Mouse (Mus musculus) hindbrain, embryonic 16.5 days (tissue): ENCODE results near the gene Gnptab. TPM values are rescaled to one million over a fixed set of nuclear protein-coding genes. Genes with fewer than 3 reads are reported as not detected.

ENCODE experiments used
- ATAC-seq: fragments of 200-750 bp; cut with Nextera tagmentation; 2 replicates; pipeline ENCODE4 v1.8.0; 2017; ENCODE audit warnings: moderate TSS enrichment, moderate library complexity
- H3K27ac ChIP-seq: fragments of 300-500 bp; sonication (generic); 2 replicates; pipeline ENCODE4 v1.5.1; 2014; ENCODE audit warnings: low read depth, mild to moderate bottlenecking, control low read depth, low read length, moderate library complexity
- H3K27me3 ChIP-seq: fragments of 300-500 bp; sonication (generic); replicated peaks from 2 replicates; pipeline ENCODE4 v1.6.1; 2014; ENCODE audit warnings: low read length; ENCODE audit not compliant: control insufficient read depth, insufficient read depth
- H3K36me3 ChIP-seq: fragments of 300-500 bp; sonication (generic); 2 replicates; pipeline ENCODE4 v1.6.1; 2014; ENCODE audit warnings: mild to moderate bottlenecking, low read length, moderate library complexity, mixed read lengths; ENCODE audit not compliant: control insufficient read depth, insufficient read depth
- H3K4me1 ChIP-seq: fragments of 300-500 bp; sonication (generic); 2 replicates; pipeline ENCODE4 v1.6.1; 2014; ENCODE audit warnings: low read depth, low read length; ENCODE audit not compliant: control insufficient read depth, insufficient read depth
- H3K4me2 ChIP-seq: fragments of 300-500 bp; sonication (generic); 2 replicates; pipeline ENCODE4 v1.6.1; 2014; ENCODE audit warnings: mild to moderate bottlenecking, low read length, control low read depth, moderate library complexity
- H3K4me3 ChIP-seq: fragments of 300-500 bp; sonication (generic); 2 replicates; pipeline ENCODE4 v1.5.1; 2014; ENCODE audit warnings: mild to moderate bottlenecking, low read length, control low read depth, moderate library complexity
- H3K9ac ChIP-seq: fragments of 300-500 bp; sonication (generic); 2 replicates; pipeline ENCODE4 v1.6.1; 2014; ENCODE audit warnings: low read depth, mild to moderate bottlenecking, control low read depth, low read length, moderate library complexity
- H3K9me3 ChIP-seq: fragments of 300-500 bp; sonication (generic); 2 replicates; pipeline ENCODE4 v1.6.1; 2014; ENCODE audit warnings: mild to moderate bottlenecking, low read length, moderate library complexity; ENCODE audit not compliant: control insufficient read depth
- whole genome bisulfite sequencing: fragments of 180-500 bp; shearing (Covaris S2); extraction: QIAGEN DNeasy Blood & Tissue Kit; methylation state at CpG from one replicate; pipeline ENCODE4 v1.1.7; 2014; 5-methylcytosine and 5-hydroxymethylcytosine counted together
- polyA plus RNA-seq: library from polyadenylated mRNA; unstranded; fragments of >200 nt; fragmentation: Nextera tagmentation; extraction: Ambion mirVana; gene quantifications from 2 replicates; pipeline ENCODE4 v1.2.1, GENCODE M21; 2015

The Gnptab gene
- polyA plus RNA-seq, 1 experiment from 2014 or later = 20.2 TPM

GRCm38 (mm10) chr10:88383479-88383878 is 4.5 kb downstream of the Gnptab start:
- H3K27me3 ChIP-seq = no peaks in the 10 kb centered on the region
- H3K4me2 ChIP-seq = no peak overlapping the region
- no peak overlapping the region for H3K4me3 ChIP-seq
- ATAC-seq = no peak
- WGBS = 78% methylated on average over 4 of the region's 4 CpGs
- no peaks in the 10 kb centered on the region for H3K9me3 ChIP-seq
- H3K4me1 ChIP-seq = peaks cover 13% of the 10 kb centered on the region
- H3K36me3 ChIP-seq = no peaks in the 10 kb centered on the region
- H3K9ac ChIP-seq = no peak overlapping the region
- H3K27ac ChIP-seq = no peak overlapping the region

DNA sequence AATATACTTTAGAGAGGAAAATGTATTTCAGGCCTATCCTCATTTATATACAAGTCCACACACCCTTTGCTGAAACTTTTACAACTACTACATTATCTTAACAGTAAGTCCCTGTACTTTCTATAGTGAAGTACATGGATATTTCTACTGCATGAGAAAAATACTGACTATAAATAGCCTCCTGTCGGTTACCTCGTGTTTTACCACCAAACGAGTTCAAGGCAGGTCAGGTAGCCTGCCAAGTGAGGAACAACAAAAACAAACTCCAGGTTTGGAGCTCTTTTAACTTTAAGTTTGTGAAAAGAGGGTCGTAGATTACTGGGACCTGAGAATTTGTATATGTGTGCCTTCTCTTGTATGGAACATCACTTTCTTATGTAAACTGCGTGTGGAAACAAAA is 5.1 kb downstream of the Gnptab start:
- no peaks in the 10 kb centered on the region for H3K36me3 ChIP-seq
- 68% methylated on average over 5 of the region's 5 CpGs for WGBS
- ATAC-seq = no peak

GRCm38 (mm10) chr10:88385290-88385689 is 6.4 kb downstream of the Gnptab start:
- ATAC-seq = no peak
- 95% methylated on average over 11 of the region's 11 CpGs for WGBS
- no peak overlapping the region for H3K4me3 ChIP-seq
- no peaks in the 10 kb centered on the region for H3K9me3 ChIP-seq
- no peak overlapping the region for H3K27ac ChIP-seq
- H3K36me3 ChIP-seq = no peaks in the 10 kb centered on the region
- no peak overlapping the region for H3K4me2 ChIP-seq
- H3K9ac ChIP-seq = no peak overlapping the region
- H3K27me3 ChIP-seq = no peaks in the 10 kb centered on the region
- H3K4me1 ChIP-seq = peaks cover 15% of the 10 kb centered on the region

More for the DNA sequence above, 5.1 kb downstream of the Gnptab start:
- H3K9me3 ChIP-seq = no peaks in the 10 kb centered on the region
- no peak overlapping the region for H3K4me2 ChIP-seq
- H3K27me3 ChIP-seq = no peaks in the 10 kb centered on the region
- H3K9ac ChIP-seq = no peak overlapping the region
- H3K27ac ChIP-seq = no peak overlapping the region
- no peak overlapping the region for H3K4me3 ChIP-seq
- H3K4me1 ChIP-seq = peaks cover 13% of the 10 kb centered on the region

GRCm38 (mm10) chr10:88385758-88386157 is 6.8 kb downstream of the Gnptab start:
- Histone ChIP-seq H3K4me3 (no peak overlapping the region), H3K36me3 (no peaks in the 10 kb centered on the region), H3K27me3 (no peaks in the 10 kb centered on the region), H3K27ac (no peak overlapping the region), H3K4me1 (peaks cover 10% of the 10 kb centered on the region), H3K9me3 (no peaks in the 10 kb centered on the region), H3K9ac (no peak overlapping the region), H3K4me2 (no peak overlapping the region)
- ATAC-seq = no peak
- 85% methylated on average over 6 of the region's 6 CpGs for WGBS

GRCm38 (mm10) chr10:88386251-88386650 is 7.3 kb downstream of the Gnptab start:
- Histone ChIP-seq H3K27me3 (no peaks in the 10 kb centered on the region), H3K4me3 (no peak overlapping the region), H3K36me3 (no peaks in the 10 kb centered on the region), H3K9ac (no peak overlapping the region), H3K4me1 (peaks cover 6% of the 10 kb centered on the region), H3K27ac (no peak overlapping the region), H3K9me3 (no peaks in the 10 kb centered on the region), H3K4me2 (no peak overlapping the region)
- 88% methylated on average over 6 of the region's 6 CpGs for WGBS
- ATAC-seq = no peak

DNA sequence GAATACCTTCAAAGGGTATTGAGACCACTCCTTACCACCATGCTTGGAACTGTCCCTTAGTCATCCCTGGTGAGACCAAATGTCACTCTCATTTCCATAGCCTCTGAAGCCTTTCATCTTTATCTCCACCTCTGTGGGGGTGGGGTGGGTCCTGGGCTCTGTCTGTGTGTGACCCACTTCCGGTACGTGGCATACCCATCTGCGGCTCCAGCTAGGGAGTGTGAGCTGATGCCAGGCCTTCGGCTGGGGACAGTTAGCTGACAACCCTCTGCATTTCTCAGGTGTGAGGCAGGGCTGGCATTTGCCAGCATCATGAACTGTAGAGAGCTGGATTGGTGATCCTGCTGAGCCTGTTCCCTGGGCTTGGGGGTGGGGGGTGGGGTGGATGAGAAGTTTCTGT is 10.6 kb downstream of the Gnptab start:
- Histone ChIP-seq H3K27me3 (no peaks in the 10 kb centered on the region), H3K4me3 (no peak overlapping the region), H3K36me3 (no peaks in the 10 kb centered on the region), H3K4me2 (no peak overlapping the region), H3K4me1 (peaks cover 5% of the 10 kb centered on the region; the same call in 1 of the 2 replicates), H3K9me3 (no peaks in the 10 kb centered on the region), H3K27ac (no peak overlapping the region), H3K9ac (no peak overlapping the region)
- ATAC-seq = peak; percentile 40
- WGBS = 72% methylated on average over 4 of the region's 4 CpGs

- Histone ChIP-seq H3K36me3 (no peaks in the 10 kb centered on the region), H3K4me2 (no peak overlapping the region), H3K4me3 (no peak overlapping the region), H3K27me3 (no peaks in the 10 kb centered on the region), H3K27ac (no peak overlapping the region), H3K9me3 (no peaks in the 10 kb centered on the region), H3K4me1 (peaks cover 5% of the 10 kb centered on the region; the same call in 1 of the 2 replicates), H3K9ac (no peak overlapping the region)
- no peak for ATAC-seq
- 53% methylated on average over 10 of the region's 10 CpGs for WGBS
Observed at GRCm38 (mm10) chr10:88390096-88390790, 11.3 kb downstream of the Gnptab start.

GRCm38 (mm10) chr10:88391495-88391894 is 12.6 kb downstream of the Gnptab start:
- 91% methylated on average over 9 of the region's 9 CpGs for WGBS
- no peak for ATAC-seq
- peaks cover 5% of the 10 kb centered on the region; the same call in 1 of the 2 replicates for H3K4me1 ChIP-seq

DNA sequence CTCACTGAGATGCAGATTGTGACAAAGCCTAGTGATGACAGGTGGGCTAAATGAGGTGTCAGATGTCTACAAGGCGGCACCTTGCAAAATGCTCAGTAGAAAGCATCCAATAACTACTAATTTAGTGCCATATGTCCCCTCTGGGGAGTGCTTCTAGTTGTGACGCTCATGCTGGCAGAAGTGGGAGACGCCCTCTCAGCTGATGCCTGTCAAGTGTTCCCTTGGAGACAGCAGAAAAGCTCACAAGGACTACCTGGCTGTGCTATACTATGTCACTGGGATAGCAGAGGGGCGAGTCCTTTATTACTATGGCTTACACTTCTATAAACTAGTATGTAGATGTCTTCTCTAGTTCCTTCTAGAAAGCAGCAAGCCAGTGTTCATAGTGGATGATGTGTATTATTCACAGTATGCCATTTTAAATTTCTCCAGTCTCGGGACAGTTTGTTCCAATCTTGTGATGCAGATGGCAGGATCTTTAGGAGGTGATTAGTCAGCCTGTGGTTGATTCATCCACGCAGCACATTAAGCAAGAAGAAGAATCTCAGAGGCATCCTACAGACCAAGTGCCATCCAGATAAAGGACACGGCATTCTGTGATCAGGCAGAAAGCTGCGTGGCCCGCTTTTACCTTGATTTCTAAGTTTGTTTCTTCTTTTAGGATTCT is 13.4 kb downstream of the Gnptab start:
- Histone ChIP-seq H3K9me3 (no peaks in the 10 kb centered on the region), H3K9ac (no peak overlapping the region), H3K27me3 (no peaks in the 10 kb centered on the region), H3K4me2 (no peak overlapping the region), H3K27ac (no peak overlapping the region), H3K4me1 (peaks cover 5% of the 10 kb centered on the region; the same call in 1 of the 2 replicates), H3K4me3 (no peak overlapping the region), H3K36me3 (no peaks in the 10 kb centered on the region)
- 83% methylated on average over 9 of the region's 9 CpGs for WGBS
- no peak for ATAC-seq

More at GRCm38 (mm10) chr10:88391495-88391894, 12.6 kb downstream of the Gnptab start:
- H3K27me3 ChIP-seq = no peaks in the 10 kb centered on the region
- no peak overlapping the region for H3K4me2 ChIP-seq
- H3K9ac ChIP-seq = no peak overlapping the region
- no peaks in the 10 kb centered on the region for H3K36me3 ChIP-seq
- H3K4me3 ChIP-seq = no peak overlapping the region
- no peaks in the 10 kb centered on the region for H3K9me3 ChIP-seq
- no peak overlapping the region for H3K27ac ChIP-seq
